Mouse (Mus musculus) WW6 (cell line): Measurements from ENCODE around the gene Plxnb1.

ENCODE experiments used
- DNase-seq: peaks from one replicate; pipeline ENCODE4 v3.0.0-alpha.2; 2013; ENCODE audit warnings: low read depth, low spot score

Plxnb1 gene

GRCm38 (mm10) chr9:109095137-109095982 is at the start of gene Plxnb1:
Gene Plxnb1, plus strand, starts transcription at chr9:109095389.
- peak; percentile 61 for DNase-seq

- peak; percentile 59 for DNase-seq
Observed at GRCm38 (mm10) chr9:109046306-109046705, 48.9 kb upstream of the Plxnb1 start.

- DNase-seq = no peak
Observed at GRCm38 (mm10) chr9:109049316-109049715, 45.9 kb upstream of the Plxnb1 start.

GRCm38 (mm10) chr9:109049996-109050673 is 45.1 kb upstream of the Plxnb1 start:
- DNase-seq = no peak

GRCm38 (mm10) chr9:109050674-109050997 is 44.6 kb upstream of the Plxnb1 start:
- DNase-seq = no peak

GRCm38 (mm10) chr9:109051011-109051501 is 44.1 kb upstream of the Plxnb1 start:
- DNase-seq = no peak

GRCm38 (mm10) chr9:109051651-109052489 is 43.3 kb upstream of the Plxnb1 start:
- DNase-seq = no peak

GRCm38 (mm10) chr9:109052490-109053260 is 42.5 kb upstream of the Plxnb1 start:
- DNase-seq = no peak

GRCm38 (mm10) chr9:109053366-109053765 is 41.8 kb upstream of the Plxnb1 start:
- no peak for DNase-seq

GRCm38 (mm10) chr9:109053851-109054250 is 41.3 kb upstream of the Plxnb1 start:
- no peak for DNase-seq

GRCm38 (mm10) chr9:109054712-109055111 is 40.5 kb upstream of the Plxnb1 start:
- no peak for DNase-seq

- no peak for DNase-seq
Observed at GRCm38 (mm10) chr9:109055271-109056030, 39.7 kb upstream of the Plxnb1 start.

GRCm38 (mm10) chr9:109056081-109056690 is 39.0 kb upstream of the Plxnb1 start:
- DNase-seq = no peak

- DNase-seq = no peak
Observed at GRCm38 (mm10) chr9:109056916-109057315, 38.3 kb upstream of the Plxnb1 start.

GRCm38 (mm10) chr9:109057543-109057942 is 37.6 kb upstream of the Plxnb1 start:
- no peak for DNase-seq

GRCm38 (mm10) chr9:109058006-109058765 is 37.0 kb upstream of the Plxnb1 start:
- DNase-seq = no peak

- DNase-seq = peak; percentile 68
Observed at GRCm38 (mm10) chr9:109059136-109059903, 35.9 kb upstream of the Plxnb1 start, which contains the start of gene Trex1. Gene Trex1, minus strand, starts transcription at chr9:109059734.

- no peak for DNase-seq
Observed at GRCm38 (mm10) chr9:109060184-109060897, 34.8 kb upstream of the Plxnb1 start.
